Mouse (Mus musculus): ENCODE results near the gene Gsdma2.

- peak; percentile 40 to 95 (median 95) for TF ChIP-seq MYOG (IDR thresholded peaks at IDR 0.05; ENCODE audit: control insufficient read depth in 1 of 3, insufficient read depth in 1 of 3, insufficient read length in 2 of 3, low read depth in 2 of 3)
- TF ChIP-seq MAX (IDR thresholded peaks at IDR 0.05; ENCODE audit: low read depth): peak; percentile 31
These were observed 35.5 kb downstream of the Gsdma2 start, which contains the start of gene Psmd3 for GRCm38 (mm10) chr11:98681786-98682745.

Data from myocyte (in vitro differentiated cells).